Mouse (Mus musculus): ENCODE results near the gene Tert. TPM values are rescaled to one million over a fixed set of nuclear protein-coding genes. Genes with fewer than 3 reads are reported as not detected.

The Tert gene
- polyA plus RNA-seq, 1 experiment, result 1.4 TPM

- H3K27ac ChIP-seq (ENCODE audit: insufficient read depth, low read length), result no peak overlapping the region
Observed at GRCm38 (mm10) chr13:73688934-73689333, 62.2 kb downstream of the Tert start.

DNA sequence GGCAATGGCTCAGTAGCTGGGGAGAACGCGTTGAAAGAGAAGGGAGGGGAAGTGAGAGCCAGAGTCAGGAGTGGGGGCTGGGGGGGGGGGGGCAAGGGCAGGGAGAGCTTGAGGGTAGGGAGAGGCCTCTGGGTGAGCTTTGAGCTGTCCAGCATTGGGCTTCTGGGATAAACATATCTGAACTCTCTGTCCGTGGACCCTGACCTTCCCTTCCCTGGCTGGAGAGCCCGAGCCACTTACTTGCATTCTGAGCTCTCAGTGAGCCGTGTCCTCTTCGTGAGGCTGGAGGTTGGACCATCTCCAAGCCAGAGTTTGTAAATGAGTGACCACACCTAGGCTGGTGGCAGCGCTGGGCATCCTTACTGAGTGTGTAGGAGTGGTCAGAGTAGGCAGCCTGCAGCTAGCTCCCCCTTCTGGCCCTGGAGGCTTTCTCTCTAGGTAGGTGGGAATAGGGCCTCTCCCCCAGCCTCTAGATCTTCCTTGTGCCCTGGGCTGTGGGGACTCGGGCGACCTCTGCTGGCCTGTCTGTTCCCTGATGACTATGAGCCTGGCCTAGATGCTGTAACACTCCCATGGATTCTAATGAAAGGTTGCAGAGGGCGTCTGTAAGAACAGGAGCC, 65.6 kb downstream of the Tert start:
- TF ChIP-seq CTCF (IDR thresholded peaks at IDR 0.05; ENCODE audit: borderline replicate concordance, insufficient read depth, low read depth, low read length) (peak; percentile 47; the same call in 1 of the 2 replicates), POLR2A (IDR thresholded peaks at IDR 0.05; ENCODE audit: borderline replicate concordance, insufficient read depth, low read length) (no peak)
- 29% methylated on average over 10 of the region's 10 CpGs for WGBS
- Histone ChIP-seq H3K27ac (ENCODE audit: insufficient read depth, low read length) (no peak overlapping the region), H3K4me1 (ENCODE audit: control insufficient read depth, insufficient read depth, low read length) (no peaks in the 10 kb centered on the region), H3K27me3 (ENCODE audit: control insufficient read depth, insufficient read depth, low read length) (no peaks in the 10 kb centered on the region), H3K4me3 (replicated peaks; ENCODE audit: insufficient read depth, low read depth, low read length) (no peak overlapping the region)
- DNase-seq, result peak; percentile 22 to 32

More at GRCm38 (mm10) chr13:73688934-73689333, 62.2 kb downstream of the Tert start:
- DNase-seq, result no peak
- Histone ChIP-seq H3K4me1 (ENCODE audit: control insufficient read depth, insufficient read depth, low read length) (no peaks in the 10 kb centered on the region), H3K27me3 (ENCODE audit: control insufficient read depth, insufficient read depth, low read length) (no peaks in the 10 kb centered on the region), H3K4me3 (replicated peaks; ENCODE audit: insufficient read depth, low read depth, low read length) (no peak overlapping the region)
- TF ChIP-seq CTCF (IDR thresholded peaks at IDR 0.05; ENCODE audit: borderline replicate concordance, insufficient read depth, low read depth, low read length) (no peak), POLR2A (IDR thresholded peaks at IDR 0.05; ENCODE audit: borderline replicate concordance, insufficient read depth, low read length) (no peak)
- WGBS, result 80% methylated on average over 4 of the region's 4 CpGs

- Histone ChIP-seq H3K27me3 (ENCODE audit: control insufficient read depth, insufficient read depth, low read length) (no peaks in the 10 kb centered on the region), H3K4me1 (ENCODE audit: control insufficient read depth, insufficient read depth, low read length) (no peaks in the 10 kb centered on the region), H3K4me3 (replicated peaks; ENCODE audit: insufficient read depth, low read depth, low read length) (no peak overlapping the region), H3K27ac (ENCODE audit: insufficient read depth, low read length) (no peak overlapping the region)
- no peak for DNase-seq
- no peak for TF ChIP-seq POLR2A (IDR thresholded peaks at IDR 0.05; ENCODE audit: borderline replicate concordance, insufficient read depth, low read length)
- TF ChIP-seq CTCF (IDR thresholded peaks at IDR 0.05; ENCODE audit: borderline replicate concordance, insufficient read depth, low read depth, low read length), result no peak
- 57% methylated on average over 2 of the region's 2 CpGs for WGBS
Observed at GRCm38 (mm10) chr13:73693333-73693732, 66.6 kb downstream of the Tert start.

GRCm38 (mm10) chr13:73694972-73695371, 68.3 kb downstream of the Tert start:
- no peak overlapping the region for H3K4me3 ChIP-seq (replicated peaks; ENCODE audit: insufficient read depth, low read depth, low read length)
- TF ChIP-seq POLR2A (IDR thresholded peaks at IDR 0.05; ENCODE audit: borderline replicate concordance, insufficient read depth, low read length) (no peak), CTCF (IDR thresholded peaks at IDR 0.05; ENCODE audit: borderline replicate concordance, insufficient read depth, low read depth, low read length) (no peak)
- H3K27me3 ChIP-seq (ENCODE audit: control insufficient read depth, insufficient read depth, low read length), result no peaks in the 10 kb centered on the region
- H3K27ac ChIP-seq (ENCODE audit: insufficient read depth, low read length), result no peak overlapping the region
- H3K4me1 ChIP-seq (ENCODE audit: control insufficient read depth, insufficient read depth, low read length), result no peaks in the 10 kb centered on the region
- WGBS, result 100% methylated on average over 1 of the region's 1 CpGs
- DNase-seq, result no peak

GRCm38 (mm10) chr13:73696529-73696928, 69.8 kb downstream of the Tert start:
- Histone ChIP-seq H3K4me3 (replicated peaks; ENCODE audit: insufficient read depth, low read depth, low read length) (no peak overlapping the region), H3K4me1 (ENCODE audit: control insufficient read depth, insufficient read depth, low read length) (peaks cover 10% of the 10 kb centered on the region), H3K27me3 (ENCODE audit: control insufficient read depth, insufficient read depth, low read length) (no peaks in the 10 kb centered on the region), H3K27ac (ENCODE audit: insufficient read depth, low read length) (no peak overlapping the region)
- WGBS, result 88% methylated on average over 3 of the region's 3 CpGs
- TF ChIP-seq POLR2A (IDR thresholded peaks at IDR 0.05; ENCODE audit: borderline replicate concordance, insufficient read depth, low read length) (no peak), CTCF (IDR thresholded peaks at IDR 0.05; ENCODE audit: borderline replicate concordance, insufficient read depth, low read depth, low read length) (no peak)
- no peak for DNase-seq

Other genes with a start within 250 kb of the Tert start
- gene Lpcat1, start 159.7 kb upstream of the Tert start, polyA plus RNA-seq (2012; rRNA removed), result 38.4 and 38.8 TPM in 2 replicates
- 0.03 and 0.05 TPM in 2 replicates for gene Slc6a3, start 90.2 kb upstream of the Tert start, polyA plus RNA-seq (2012; rRNA removed)
- gene Clptm1l, start 22.9 kb upstream of the Tert start, polyA plus RNA-seq (2012; rRNA removed), result 100 and 108 TPM in 2 replicates
- gene Slc6a18, start 51.1 kb downstream of the Tert start, polyA plus RNA-seq (2012; rRNA removed), result not detected in 2 replicates
- gene Slc6a19, start 78.0 kb downstream of the Tert start, polyA plus RNA-seq (2012; rRNA removed), result 0.57 and 0.77 TPM in 2 replicates
- 3.5 and 3.7 TPM in 2 replicates for gene Slc12a7, start 106.2 kb downstream of the Tert start, polyA plus RNA-seq (2012; rRNA removed)
- 2.3 and 2.4 TPM in 2 replicates for gene Nkd2, start 220.7 kb downstream of the Tert start, polyA plus RNA-seq (2012; rRNA removed)